Mouse (Mus musculus): ENCODE measurements around the gene Sorbs1. TPM values are rescaled to one million over a fixed set of nuclear protein-coding genes. Genes with fewer than 3 reads are reported as not detected.

The Sorbs1 gene
- polyA plus RNA-seq, 1 experiment from 2014 or later = 107 TPM

DNA sequence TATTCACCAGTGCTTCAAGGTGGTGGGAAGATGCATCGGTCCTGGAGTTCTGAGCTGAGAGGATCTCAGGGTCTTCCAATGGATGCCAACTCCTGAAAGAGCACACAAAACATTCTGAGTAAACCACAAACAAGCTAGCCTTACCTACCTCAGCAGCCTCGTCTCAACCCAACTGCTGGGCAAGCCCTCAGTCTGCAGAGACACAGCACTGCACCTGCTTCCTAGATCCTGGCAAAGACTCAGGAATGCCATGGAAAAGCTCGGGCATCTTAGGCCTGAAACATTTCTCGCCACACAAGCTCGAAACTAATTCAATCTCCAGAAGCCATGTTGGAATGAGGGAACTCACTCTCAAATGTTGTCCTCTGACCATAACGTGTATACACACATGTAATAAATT lies 62.3 kb downstream of the Sorbs1 start:
- no peak overlapping the region for H3K4me2 ChIP-seq (replicated peaks)
- H3K9me3 ChIP-seq = no peaks in the 10 kb centered on the region
- H3K4me1 ChIP-seq = no peaks in the 10 kb centered on the region
- H3K27ac ChIP-seq = no peak overlapping the region
- WGBS = 94% methylated on average over 6 of the region's 6 CpGs
- H3K4me3 ChIP-seq = no peak overlapping the region
- 0 out of 2 replicates have a peak, but pooled peaks cover 8% of the 10 kb centered on the region for H3K36me3 ChIP-seq
- H3K9ac ChIP-seq = no peak overlapping the region
- ATAC-seq (ENCODE audit: low FRiP score, low read depth) = no peak
- H3K27me3 ChIP-seq (replicated peaks) = no peaks in the 10 kb centered on the region

- WGBS = 95% methylated on average over 9 of the region's 9 CpGs
- Histone ChIP-seq H3K4me3 (no peak overlapping the region), H3K36me3 (peaks cover 15% of the 10 kb centered on the region; the same call in 1 of the 2 replicates), H3K9me3 (no peaks in the 10 kb centered on the region), H3K9ac (no peak overlapping the region), H3K4me1 (no peaks in the 10 kb centered on the region), H3K27ac (no peak overlapping the region), H3K27me3 (replicated peaks) (no peaks in the 10 kb centered on the region), H3K4me2 (replicated peaks) (no peak overlapping the region)
- no peak for ATAC-seq (ENCODE audit: low FRiP score, low read depth)
Measured at GRCm38 (mm10) chr19:40446525-40446924, 67.1 kb downstream of the Sorbs1 start.

DNA sequence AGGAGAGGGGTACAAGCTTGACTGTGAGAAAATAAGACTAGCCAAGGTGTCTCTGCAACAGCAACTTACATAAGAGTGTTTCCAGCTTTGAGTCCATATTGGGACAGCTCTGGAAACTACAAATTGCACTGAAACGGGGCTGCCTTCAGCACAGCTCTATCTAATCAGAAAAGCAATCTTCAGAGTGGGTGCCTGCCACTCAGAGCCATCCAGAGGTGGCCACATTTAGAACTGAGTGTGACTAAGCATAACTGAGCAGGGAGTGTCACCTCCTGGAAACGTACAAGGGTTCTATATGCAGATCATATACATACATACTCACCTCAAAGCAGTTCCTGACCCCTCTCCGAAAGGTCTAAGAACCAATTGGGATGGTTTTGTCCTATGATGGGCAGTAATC lies 71.2 kb downstream of the Sorbs1 start:
- Histone ChIP-seq H3K9me3 (no peaks in the 10 kb centered on the region), H3K36me3 (peaks cover 7% of the 10 kb centered on the region; the same call in 1 of the 2 replicates), H3K9ac (no peak overlapping the region), H3K4me1 (peaks cover 9% of the 10 kb centered on the region), H3K27ac (no peak overlapping the region), H3K4me2 (replicated peaks) (no peak overlapping the region), H3K27me3 (replicated peaks) (no peaks in the 10 kb centered on the region), H3K4me3 (no peak overlapping the region)
- ATAC-seq (ENCODE audit: low FRiP score, low read depth) = no peak
- 90% methylated on average over 3 of the region's 3 CpGs for WGBS

GRCm38 (mm10) chr19:40440951-40441350 lies 72.6 kb downstream of the Sorbs1 start:
- no peak overlapping the region for H3K9ac ChIP-seq
- no peak overlapping the region for H3K27ac ChIP-seq
- no peak overlapping the region for H3K4me3 ChIP-seq
- no peaks in the 10 kb centered on the region for H3K27me3 ChIP-seq (replicated peaks)
- peaks cover 4% of the 10 kb centered on the region; the same call in 1 of the 2 replicates for H3K36me3 ChIP-seq
- no peak overlapping the region for H3K4me2 ChIP-seq (replicated peaks)
- H3K9me3 ChIP-seq = no peaks in the 10 kb centered on the region
- no peak for ATAC-seq (ENCODE audit: low FRiP score, low read depth)
- H3K4me1 ChIP-seq = peaks cover 9% of the 10 kb centered on the region
- 93% methylated on average over 4 of the region's 4 CpGs for WGBS

DNA sequence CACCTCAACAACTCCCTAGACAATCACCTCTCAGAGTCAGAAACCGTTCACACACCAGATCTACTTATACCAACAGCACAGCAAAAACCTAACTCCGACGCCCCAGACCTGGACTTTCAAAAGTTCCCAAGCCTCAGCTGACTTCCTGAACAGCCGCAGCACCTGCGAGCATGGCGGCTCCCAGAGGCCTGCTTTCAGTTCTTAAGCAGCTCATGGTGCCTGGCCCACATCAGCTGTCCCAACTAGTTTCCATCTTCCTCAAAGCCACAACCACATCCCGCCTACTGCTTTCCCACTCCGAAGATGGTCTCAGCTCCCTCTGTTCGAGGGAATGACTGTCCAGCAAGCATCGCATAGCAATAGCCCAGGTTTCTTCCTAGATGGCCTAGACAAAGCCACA lies 74.7 kb downstream of the Sorbs1 start:
- Histone ChIP-seq H3K36me3 (0 out of 2 replicates have a peak, but pooled peaks cover 2% of the 10 kb centered on the region), H3K27me3 (replicated peaks) (no peaks in the 10 kb centered on the region), H3K27ac (no peak overlapping the region), H3K9ac (no peak overlapping the region), H3K4me2 (replicated peaks) (no peak overlapping the region), H3K9me3 (no peaks in the 10 kb centered on the region), H3K4me3 (no peak overlapping the region), H3K4me1 (peaks cover 16% of the 10 kb centered on the region)
- 94% methylated on average over 10 of the region's 10 CpGs for WGBS
- ATAC-seq (ENCODE audit: low FRiP score, low read depth) = no peak

GRCm38 (mm10) chr19:40437651-40438068 lies 75.9 kb downstream of the Sorbs1 start:
- H3K9ac ChIP-seq = no peak overlapping the region
- H3K27ac ChIP-seq = no peak overlapping the region
- 66% methylated on average over 9 of the region's 9 CpGs for WGBS
- H3K9me3 ChIP-seq = no peaks in the 10 kb centered on the region
- no peak overlapping the region for H3K4me3 ChIP-seq
- no peaks in the 10 kb centered on the region for H3K36me3 ChIP-seq
- no peaks in the 10 kb centered on the region for H3K27me3 ChIP-seq (replicated peaks)
- no peak overlapping the region for H3K4me2 ChIP-seq (replicated peaks)
- H3K4me1 ChIP-seq = peaks cover 22% of the 10 kb centered on the region
- ATAC-seq (ENCODE audit: low FRiP score, low read depth) = no peak

DNA sequence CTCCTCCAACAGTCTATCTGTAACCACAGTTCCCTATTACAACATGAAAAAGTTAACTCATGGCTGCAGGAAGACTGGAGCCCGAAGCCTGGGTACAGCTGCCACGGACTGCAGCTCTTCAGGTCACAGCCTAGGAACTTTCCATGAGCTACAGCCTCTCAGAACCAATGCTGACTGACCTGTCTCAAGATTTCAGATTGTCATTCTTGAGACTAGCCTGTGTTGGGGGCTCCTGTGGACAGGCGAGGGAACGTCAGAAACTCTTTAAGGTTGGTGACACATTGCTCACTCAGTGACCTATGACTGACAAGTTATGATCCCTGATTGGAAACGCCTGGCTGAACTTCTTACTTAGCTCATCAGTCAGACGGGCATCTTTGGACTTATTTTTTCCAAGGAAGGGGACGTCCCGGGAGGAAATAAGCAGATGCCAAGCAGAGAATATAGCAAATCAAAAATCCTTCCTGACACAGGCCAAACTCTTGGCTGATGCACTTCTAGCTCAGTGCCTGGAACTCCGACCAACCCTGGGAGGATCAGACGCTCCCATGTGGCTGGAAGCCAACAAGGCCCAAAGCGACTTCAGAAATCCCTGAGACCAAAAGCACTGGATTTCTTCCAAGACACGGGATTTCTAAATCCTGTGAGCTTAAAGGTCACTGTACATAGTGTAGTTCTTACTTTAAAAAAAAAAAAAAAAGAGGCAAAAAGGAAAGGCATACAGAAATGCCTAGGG lies 76.9 kb downstream of the Sorbs1 start:
- H3K36me3 ChIP-seq = no peaks in the 10 kb centered on the region
- no peaks in the 10 kb centered on the region for H3K27me3 ChIP-seq (replicated peaks)
- no peak overlapping the region for H3K4me2 ChIP-seq (replicated peaks)
- ATAC-seq (ENCODE audit: low FRiP score, low read depth) = no peak
- no peak overlapping the region for H3K9ac ChIP-seq
- peaks cover 22% of the 10 kb centered on the region for H3K4me1 ChIP-seq
- WGBS = 84% methylated on average over 12 of the region's 12 CpGs
- H3K27ac ChIP-seq = no peak overlapping the region
- H3K4me3 ChIP-seq = no peak overlapping the region
- no peaks in the 10 kb centered on the region for H3K9me3 ChIP-seq

- Histone ChIP-seq H3K36me3 (no peaks in the 10 kb centered on the region), H3K9ac (no peak overlapping the region), H3K4me1 (peaks cover 22% of the 10 kb centered on the region), H3K27ac (no peak overlapping the region), H3K4me2 (replicated peaks) (no peak overlapping the region), H3K27me3 (replicated peaks) (no peaks in the 10 kb centered on the region), H3K9me3 (no peaks in the 10 kb centered on the region), H3K4me3 (no peak overlapping the region)
- WGBS = 95% methylated on average over 2 of the region's 2 CpGs
- no peak for ATAC-seq (ENCODE audit: low FRiP score, low read depth)
Measured at GRCm38 (mm10) chr19:40435797-40436196, 77.8 kb downstream of the Sorbs1 start.

- H3K4me3 ChIP-seq = no peak overlapping the region
- WGBS = 92% methylated on average over 7 of the region's 7 CpGs
- H3K27me3 ChIP-seq (replicated peaks) = no peaks in the 10 kb centered on the region
- H3K4me1 ChIP-seq = peaks cover 22% of the 10 kb centered on the region
- H3K36me3 ChIP-seq = no peaks in the 10 kb centered on the region
- no peaks in the 10 kb centered on the region for H3K9me3 ChIP-seq
- H3K27ac ChIP-seq = no peak overlapping the region
- no peak for ATAC-seq (ENCODE audit: low FRiP score, low read depth)
- H3K9ac ChIP-seq = no peak overlapping the region
- H3K4me2 ChIP-seq (replicated peaks) = no peak overlapping the region
Measured at GRCm38 (mm10) chr19:40435045-40435444, 78.5 kb downstream of the Sorbs1 start.

GRCm38 (mm10) chr19:40434042-40434869 lies 79.3 kb downstream of the Sorbs1 start:
- ATAC-seq (ENCODE audit: low FRiP score, low read depth) = peak; percentile 94
- 59% methylated on average over 10 of the region's 10 CpGs for WGBS
- Histone ChIP-seq H3K27me3 (replicated peaks) (no peaks in the 10 kb centered on the region), H3K36me3 (no peaks in the 10 kb centered on the region), H3K4me1 (peaks cover 22% of the 10 kb centered on the region), H3K27ac (no peak overlapping the region; the same call in 1 of the 2 replicates), H3K9me3 (no peaks in the 10 kb centered on the region), H3K4me3 (no peak overlapping the region), H3K9ac (no peak overlapping the region), H3K4me2 (replicated peaks) (no peak overlapping the region)

DNA sequence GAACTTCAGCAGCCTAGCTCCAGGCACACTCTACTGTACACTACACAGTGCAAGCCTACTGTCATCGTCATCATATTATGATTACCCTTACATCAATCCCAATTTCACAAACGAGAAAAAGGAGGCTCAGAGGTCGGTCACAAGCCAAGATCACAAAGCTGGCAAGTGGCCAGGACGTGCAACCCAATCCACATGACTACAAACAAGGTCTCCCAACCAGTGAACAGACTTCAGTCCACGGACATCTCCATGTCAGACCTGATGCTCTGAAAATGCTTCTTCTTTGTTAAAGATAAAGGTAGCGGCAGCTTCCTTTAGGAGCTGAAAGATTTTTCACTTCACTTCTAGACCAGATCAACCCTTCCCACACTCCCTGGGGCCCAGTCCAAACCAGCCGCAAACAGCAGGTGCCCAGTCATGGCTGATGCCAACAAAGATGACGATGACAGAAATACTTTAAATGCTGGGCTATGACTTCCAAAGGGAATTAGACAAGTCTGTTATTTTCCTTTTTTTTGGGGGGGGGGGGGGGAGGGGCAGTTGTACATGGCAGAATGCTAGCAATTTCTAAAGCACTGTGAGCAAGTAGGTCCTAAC lies 80.2 kb downstream of the Sorbs1 start:
- WGBS = 74% methylated on average over 8 of the region's 8 CpGs
- Histone ChIP-seq H3K4me2 (replicated peaks) (no peak overlapping the region), H3K27ac (no peak overlapping the region; the same call in 1 of the 2 replicates), H3K36me3 (no peaks in the 10 kb centered on the region), H3K4me1 (peaks cover 22% of the 10 kb centered on the region), H3K9ac (no peak overlapping the region), H3K9me3 (no peaks in the 10 kb centered on the region), H3K4me3 (no peak overlapping the region), H3K27me3 (replicated peaks) (no peaks in the 10 kb centered on the region)
- ATAC-seq (ENCODE audit: low FRiP score, low read depth) = 0 out of 2 replicates have a peak, but pooled peaks have one; percentile 3

GRCm38 (mm10) chr19:40431969-40432368 lies 81.6 kb downstream of the Sorbs1 start:
- H3K27me3 ChIP-seq (replicated peaks) = no peaks in the 10 kb centered on the region
- H3K4me3 ChIP-seq = no peak overlapping the region
- no peak overlapping the region for H3K4me2 ChIP-seq (replicated peaks)
- peaks cover 12% of the 10 kb centered on the region for H3K4me1 ChIP-seq
- ATAC-seq (ENCODE audit: low FRiP score, low read depth) = no peak
- H3K9ac ChIP-seq = no peak overlapping the region
- no peaks in the 10 kb centered on the region for H3K36me3 ChIP-seq
- no peaks in the 10 kb centered on the region for H3K9me3 ChIP-seq
- 80% methylated on average over 4 of the region's 4 CpGs for WGBS
- H3K27ac ChIP-seq = no peak overlapping the region
